Mouse (Mus musculus) gastrocnemius, adult 8-10 months (tissue): Measurements from ENCODE around the gene Atp5h. TPM values are rescaled to one million over a fixed set of nuclear protein-coding genes. Genes with fewer than 3 reads are reported as not detected.
A peak's percentile ranks its signal among the peaks of the same experiment; 100 is the strongest.
"Not testable (repeated sequence)": the region's sequence is repeated elsewhere in the genome, so short reads cannot be mapped to it uniquely, and the experiment has no call there.

Experiments
- DNase-seq, 2 experiments: peaks; one replicate each; pipeline ENCODE4 v3.0.0; 2022; ENCODE audit warnings: low spot score in 2 of 2
- total RNA-seq, 4 experiments: library from RNA; stranded (reverse); gene quantifications; 2 replicates each; pipeline ENCODE4 v1.2.4; 2022

Atp5h gene
- 100 to 1,000 TPM; 638 to 797 (median 746) TPM for total RNA-seq

DNA sequence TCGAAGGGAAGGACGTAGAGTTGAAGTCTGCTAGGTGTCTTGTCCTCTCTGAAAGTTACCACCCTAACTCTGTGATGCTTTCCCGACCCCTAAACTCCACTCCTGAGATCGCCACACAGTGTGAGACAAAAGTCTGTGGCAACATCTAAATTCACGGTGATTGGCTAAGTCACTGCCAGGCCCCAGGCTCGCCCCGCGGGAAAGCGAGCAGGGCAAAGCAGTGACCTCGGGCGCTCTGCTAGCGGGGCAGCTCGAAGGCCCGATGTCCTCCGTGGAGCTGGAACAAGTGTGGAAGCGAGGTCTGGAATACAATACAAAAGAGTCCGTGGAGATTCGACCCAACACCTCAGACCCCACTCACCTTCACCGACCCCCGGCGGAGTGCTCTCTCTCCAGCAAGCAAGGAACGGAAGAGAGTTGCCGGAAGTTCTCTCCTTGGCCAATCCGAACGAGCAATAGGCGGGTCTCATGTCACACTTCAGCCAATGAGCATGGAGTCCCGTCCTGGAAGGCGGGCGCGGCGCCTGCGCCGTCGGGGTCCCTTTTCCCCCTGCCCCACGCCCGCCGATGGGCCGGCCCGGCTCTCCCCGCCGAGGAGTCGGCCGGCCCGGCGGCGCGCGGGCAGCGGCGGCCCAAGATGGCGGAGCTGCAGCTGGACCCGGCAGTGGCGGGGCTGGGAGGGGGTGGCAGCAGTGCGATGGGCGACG, at the start of gene Atp5h, which contains the start of gene Kctd2:
TSS of gene Atp5h (minus strand) at position 432 of the 707 bp plus-strand sequence.
TSS of gene Kctd2 (plus strand) at position 598 of the 707 bp plus-strand sequence.
- DNase-seq, result peak; percentile 90 to 94

DNA sequence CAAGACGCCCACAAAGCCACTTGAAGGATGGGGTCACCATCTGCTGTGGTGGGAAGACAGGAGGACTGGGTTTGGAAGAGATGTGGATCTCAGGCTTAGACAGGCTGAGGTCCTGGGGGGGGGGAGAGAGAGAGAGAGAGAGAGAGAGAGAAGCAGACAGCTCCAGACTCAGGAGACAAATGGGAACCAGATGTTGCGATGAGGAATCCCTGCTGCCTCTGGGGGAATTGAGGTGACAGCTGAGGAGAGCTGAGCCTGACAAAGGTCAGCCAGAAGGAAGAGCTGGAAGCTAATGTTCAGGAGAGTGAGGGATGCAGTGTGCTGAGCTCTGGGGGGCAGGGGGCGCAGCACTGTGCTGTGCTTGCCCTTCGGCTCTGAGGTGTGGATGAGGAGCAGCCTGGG, 47.5 kb upstream of the Atp5h start:
- no peak for DNase-seq

DNA sequence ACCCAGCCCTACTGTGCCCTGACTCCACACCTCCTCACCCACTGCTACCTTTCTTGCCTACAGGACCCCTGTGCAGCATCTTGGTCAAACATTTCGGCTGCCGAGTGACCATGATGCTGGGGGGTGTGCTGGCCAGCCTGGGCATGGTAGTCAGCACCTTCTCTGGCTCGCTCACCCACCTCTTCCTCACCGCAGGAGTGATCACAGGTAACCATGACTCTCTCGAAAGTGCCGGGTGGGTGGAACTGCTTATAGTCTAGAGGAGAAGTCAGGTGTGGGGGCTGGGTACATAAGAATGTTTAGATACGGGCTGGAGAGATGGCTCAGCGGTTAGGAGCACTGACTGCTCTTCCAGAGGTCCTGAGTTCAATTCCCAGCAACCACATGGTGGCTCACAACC, 45.1 kb upstream of the Atp5h start:
- no peak for DNase-seq

DNA sequence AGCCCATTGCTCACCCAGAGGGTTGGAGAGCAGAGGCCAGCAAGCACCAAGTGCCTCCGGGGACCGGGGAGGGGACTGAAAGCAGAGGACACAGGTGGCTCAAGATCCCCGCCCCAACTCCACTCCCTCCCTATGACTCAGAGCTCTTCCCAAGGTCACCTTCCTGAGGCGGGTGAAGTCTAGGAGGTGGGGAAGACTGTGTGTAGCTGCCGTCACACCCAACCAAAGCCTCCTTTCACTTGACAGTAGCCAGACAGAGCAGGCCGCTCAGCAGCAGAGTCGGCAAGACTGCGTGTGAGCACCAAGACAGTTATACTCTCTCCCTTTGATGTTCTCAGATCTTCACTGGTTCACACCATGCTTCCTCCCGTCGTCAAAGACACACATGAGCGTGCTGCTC, 43.6 kb upstream of the Atp5h start:
- DNase-seq, result no peak

DNA sequence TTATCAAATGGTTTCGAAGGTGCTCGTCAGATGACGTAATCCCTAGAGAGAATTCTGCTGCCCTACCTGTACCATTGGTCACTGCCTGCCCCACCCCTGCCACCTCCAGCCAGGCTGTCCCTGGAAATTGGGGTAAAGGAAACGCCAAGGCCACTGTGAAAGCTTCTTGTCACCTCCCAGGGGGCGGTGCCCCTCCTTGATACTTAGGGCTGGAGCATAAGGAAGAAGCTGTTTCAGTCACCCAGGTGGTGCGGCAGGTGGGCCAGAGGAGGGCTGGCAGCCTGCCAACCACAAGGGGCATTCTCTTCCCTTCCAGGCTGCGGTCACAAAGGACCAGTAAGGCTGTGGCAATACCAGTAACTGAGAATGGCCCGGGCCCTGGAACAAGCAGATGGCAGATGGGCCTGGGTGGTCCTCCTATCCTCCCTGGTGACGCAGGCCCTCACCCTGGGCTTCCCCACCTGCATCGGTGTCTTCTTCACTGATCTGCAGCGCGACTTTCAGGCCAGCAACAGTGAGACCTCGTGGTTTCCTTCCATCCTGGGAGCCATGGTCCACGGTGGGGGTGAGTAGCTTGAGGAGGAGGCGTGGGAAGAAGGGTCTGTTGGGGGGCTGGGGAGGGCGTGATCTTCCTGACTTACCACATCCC, 42.6 kb upstream of the Atp5h start, which contains the start of gene Slc16a5:
TSS of gene Slc16a5 (plus strand) at position 232 of the 649 bp plus-strand sequence.
- DNase-seq, result no peak

DNA sequence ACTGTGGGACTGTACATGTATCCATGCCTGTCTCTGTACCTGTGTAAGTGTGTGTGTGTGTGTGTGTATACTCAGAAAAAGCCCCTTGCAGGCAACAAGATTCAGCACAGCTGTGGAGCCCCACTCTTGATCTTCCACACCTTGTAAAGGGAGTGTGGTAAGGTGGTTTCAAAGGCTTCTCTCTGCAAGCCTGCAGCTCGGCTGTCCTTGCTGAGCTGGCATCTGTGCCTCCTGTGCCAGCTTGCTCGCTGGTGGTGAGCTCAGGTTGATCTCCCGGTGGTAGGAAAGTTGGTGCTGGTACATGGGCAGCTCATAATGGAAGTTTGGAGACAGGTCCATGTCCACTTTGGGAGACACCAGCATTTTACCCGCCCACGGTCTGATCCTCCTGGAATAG, 42.1 kb upstream of the Atp5h start:
- no peak for DNase-seq

DNA sequence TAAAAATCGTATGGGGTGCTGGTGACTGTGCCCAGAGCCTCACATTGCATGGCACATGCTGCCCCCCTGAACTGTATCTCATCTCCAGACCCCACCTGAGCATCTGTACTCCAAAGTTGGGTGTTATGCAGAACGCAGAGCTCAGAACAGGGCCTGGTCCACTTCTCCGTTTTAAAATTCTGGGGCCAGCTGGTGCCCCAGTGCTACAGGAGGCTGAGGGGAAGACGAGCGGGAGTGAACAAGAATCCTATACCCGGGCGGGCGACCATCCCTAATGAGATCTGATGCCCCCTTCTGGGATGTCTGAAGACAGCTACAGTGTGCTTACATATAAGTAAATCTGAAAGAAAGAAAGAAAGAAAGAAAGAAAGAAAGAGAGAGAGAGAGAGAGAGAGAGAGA, 41.2 kb upstream of the Atp5h start:
- DNase-seq, result no peak

DNA sequence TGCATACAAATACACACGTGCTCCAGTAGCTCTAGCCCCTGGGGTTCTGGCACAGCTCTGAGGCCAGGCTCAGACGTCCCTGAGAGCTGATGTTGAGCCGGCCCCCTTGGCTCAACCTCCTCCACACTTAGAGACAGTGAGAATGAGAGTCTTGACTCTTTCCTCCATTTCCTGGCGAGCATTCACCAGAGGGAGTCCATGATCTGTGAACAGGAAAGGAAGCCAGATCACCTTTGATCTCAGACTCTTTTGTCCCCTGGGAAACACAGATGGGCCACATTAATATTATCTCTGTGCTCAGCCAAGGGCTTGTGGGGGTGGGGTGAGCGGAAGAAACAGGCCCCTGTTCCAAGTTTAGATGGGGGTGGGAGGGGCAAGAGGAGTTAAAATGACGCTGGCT, 37.6 kb upstream of the Atp5h start:
- DNase-seq, result no peak

DNA sequence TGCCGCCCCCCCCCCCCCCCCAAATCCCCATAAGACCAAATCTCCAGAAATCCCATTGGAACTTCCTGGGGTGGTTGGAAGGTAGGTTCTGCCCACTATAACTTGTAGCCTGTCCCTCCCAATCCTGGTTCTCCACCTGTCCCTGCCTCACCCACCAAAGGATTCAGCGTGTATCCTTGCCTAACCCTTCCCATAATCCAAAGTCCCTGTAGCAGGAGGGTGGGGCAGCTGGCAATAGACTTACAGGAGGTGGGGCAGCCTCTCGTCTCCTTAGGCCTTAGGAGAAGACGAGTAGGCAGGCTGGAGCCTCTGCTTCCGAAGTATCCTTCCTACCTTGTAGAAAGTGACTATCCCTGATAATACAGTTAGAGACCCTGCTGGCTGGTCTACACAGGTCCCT, 36.4 kb upstream of the Atp5h start:
- DNase-seq, result no peak

DNA sequence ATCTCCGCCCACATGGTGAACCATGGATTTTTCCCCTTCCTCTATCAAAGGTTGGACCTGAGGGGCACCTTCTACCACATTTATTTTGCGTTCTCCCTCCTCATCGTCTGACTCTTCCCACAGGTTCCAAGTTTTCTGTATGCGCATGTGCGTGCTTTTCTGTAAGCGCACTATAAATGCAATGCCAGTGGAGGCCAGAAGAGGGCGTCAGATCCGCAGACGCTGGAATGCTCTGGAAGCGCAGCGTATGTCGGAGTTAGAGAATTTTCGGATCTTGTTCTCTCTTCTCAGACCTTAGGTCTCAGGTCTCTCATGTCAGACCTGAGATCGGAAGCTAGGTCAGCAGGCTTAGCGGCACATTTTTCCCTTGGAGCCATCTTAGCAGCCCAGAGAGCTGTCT, 35.9 kb upstream of the Atp5h start:
- no peak for DNase-seq

DNA sequence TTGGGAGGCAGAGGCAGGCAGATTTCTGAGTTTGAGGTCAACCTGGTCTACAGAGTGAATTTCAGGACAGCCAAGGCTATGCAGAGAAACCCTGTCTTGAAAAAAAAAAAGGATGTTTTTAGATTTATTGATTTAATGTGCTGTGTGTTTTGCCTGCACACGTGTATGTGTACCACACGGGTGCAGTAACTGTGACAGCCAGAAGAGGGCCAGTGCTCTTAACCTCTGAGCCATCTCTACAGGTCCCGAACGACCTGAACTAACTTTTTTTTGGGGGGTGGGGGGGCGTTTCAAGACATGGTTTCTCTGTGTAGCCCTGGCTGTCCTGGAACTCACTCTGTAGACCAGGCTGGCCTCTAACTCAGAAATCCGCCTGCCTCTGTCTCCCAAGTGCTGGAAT, 35.1 kb upstream of the Atp5h start:
- not testable (repeated sequence) for DNase-seq

DNA sequence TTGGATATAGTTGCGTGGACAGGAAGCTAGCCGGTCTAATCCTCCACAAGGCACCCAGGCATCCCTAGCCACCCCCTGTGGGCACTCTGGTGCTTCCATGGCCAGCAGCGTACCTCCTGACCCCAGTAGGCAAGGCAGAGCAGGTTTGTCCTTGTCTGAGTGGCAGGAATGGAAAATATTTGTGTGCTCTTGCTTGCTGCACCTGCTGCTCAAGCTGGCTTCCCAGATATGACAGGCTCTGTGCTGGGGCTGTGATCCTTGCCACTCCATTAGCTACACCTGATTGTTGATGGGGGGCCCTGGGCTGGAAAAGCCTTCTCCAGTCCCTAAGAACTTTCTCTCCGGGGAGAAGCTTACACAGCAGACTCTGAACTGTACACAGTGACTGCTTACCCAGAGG, 33.5 kb upstream of the Atp5h start:
- DNase-seq, result no peak

DNA sequence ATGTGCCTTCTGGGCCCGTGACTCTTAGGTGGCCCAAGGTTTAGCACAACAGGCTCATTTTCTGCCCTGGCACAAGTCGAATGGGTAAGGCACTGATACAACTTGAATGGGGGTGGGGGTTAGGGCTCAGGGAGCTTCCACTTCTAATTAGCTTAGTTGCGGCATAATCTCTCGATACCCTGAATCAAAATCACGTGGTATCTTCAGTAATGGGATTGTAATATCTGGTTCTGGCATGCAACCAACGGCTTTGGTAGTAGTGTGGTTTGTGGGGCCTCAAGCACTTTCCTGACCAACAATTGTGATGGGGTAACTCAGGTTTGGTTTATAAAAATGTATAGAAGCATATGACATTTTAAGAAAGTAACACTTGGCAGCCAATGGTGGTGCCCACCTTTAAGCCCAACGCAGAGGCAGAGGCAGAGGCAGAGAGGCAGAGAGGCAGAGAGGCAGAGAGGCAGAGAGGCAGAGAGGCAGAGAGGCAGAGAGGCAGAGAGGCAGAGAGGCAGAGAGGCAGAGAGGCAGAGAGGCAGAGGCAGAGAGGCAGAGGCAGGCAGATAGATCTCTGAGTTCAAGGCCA, 32.6 kb upstream of the Atp5h start:
- no peak for DNase-seq

DNA sequence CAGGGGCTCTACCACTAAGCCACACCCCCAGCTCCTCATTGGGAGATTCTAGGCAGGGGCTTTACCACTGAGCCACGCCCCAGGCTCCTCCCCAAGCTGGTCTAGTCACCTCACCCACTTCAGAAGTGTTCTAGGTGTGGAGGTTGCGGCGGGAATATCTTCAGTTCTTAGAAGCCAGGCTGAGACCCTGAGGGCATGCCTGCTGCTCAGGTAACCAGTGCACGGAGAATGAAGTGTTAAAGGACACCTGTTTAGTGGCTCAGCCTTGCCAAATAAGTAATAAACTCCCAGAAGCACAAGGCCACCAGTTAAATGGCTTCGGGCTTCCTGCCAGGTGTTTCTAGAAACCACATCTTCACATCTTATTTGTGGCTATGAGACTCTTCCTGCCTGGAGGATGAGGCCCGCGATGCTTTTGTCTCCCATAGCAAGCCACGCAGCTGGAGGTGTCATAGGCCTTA, 32.0 kb upstream of the Atp5h start:
- no peak for DNase-seq

DNA sequence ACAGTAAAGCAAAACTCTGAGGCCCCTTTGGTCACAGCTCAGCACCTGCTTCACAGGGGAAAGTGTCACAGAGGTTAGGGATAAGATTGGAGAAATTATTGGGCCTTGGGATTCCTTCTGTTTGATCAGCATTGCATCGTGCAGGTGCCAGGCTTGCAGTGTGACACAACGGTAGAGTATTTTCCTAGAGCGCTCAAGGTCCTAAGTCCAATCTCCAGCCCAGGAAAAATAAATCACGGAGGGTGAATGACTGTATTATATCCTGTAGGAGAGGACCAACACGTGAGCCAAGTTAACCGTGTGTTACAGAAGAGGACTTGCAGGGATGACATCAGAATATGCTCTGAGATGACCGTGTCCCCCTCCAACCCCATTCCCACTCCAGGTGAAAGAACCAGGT, 30.4 kb upstream of the Atp5h start:
- DNase-seq, result no peak

DNA sequence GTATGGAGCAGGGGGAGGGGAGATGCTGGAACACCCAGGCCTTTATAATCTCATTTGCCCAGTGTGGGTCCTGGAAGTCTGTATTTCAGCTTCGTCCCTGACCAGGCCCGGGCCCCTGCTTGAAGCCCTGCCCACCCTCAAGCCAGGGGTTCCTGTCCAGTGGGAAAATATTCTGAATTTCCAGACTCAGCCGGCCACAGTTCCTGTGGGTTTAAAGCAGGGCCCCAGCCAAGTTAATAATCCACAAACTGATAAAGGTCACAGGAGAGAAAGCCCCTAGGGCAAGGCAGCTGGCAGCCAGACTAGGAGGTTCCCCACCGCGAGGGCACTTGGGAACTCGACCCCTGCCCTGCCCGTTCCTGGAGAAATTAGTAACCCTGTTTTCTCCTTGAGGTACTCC, 29.2 kb upstream of the Atp5h start:
- DNase-seq, result no peak

DNA sequence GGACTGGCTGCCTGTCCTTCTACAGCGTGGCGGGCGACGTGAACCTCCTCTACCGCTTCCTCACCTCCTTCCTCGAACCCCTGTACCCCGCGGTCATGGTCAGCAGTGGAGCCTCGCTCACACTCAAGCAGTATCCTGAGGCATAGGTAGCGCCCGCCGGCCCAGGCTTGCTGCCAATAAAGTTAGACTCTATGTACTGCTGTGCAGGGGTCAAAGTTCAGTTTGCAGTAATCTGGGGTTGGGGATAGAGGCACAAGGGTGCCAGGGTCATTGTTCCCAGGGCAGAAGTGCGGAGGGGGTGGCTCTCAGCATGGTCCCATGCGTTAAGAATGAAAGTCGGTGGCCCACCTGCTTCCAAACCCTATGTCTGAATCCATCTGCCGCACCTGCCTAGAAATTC, 28.3 kb upstream of the Atp5h start:
- no peak for DNase-seq

DNA sequence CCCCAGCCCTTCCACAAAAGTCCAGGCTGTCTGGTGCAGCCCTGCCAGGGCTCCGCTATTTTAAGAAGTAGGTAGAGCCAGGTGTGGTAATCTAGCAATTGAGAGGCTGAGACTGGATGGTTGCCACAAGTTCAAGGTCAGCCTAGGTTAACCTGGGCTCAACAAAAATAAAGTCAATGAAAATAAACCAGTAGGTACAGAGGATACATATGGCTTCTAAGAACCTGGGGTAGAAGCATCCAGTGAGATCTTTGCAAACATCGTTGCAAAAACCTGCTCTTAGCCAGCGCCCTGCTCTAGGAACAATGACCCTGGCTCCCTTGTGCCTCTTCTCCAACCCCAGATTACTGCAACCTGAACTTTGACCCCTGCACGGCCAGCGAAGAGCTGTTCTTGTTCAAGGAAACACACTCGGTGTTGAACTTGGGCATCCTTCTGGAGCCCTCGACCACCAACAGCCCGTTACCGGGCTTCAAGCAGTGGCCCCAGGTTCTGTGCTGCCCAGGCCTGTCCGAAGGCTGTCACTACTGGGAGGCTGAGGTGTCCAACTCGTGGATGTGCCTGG, 27.6 kb upstream of the Atp5h start:
- no peak for DNase-seq

DNA sequence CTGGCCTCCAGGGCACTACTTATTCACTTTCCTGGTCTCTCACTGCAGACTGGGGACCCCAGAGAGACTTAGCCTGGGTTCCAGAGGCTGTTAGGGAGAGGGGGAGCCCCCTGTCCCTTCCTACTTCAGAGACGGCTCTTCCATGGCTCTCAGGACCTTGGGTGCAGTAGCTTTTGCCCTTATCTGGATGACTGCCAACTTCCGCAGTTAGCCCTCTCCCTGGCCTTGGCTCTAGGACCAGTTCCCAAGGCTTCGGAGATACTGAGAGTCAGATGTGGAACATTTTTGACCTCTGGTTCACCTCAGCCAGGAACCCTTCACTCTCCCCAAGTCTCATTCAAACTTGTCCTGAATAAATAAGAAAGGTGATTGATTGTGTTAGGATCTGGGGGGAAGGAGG, 27.1 kb upstream of the Atp5h start:
- DNase-seq, result no peak

DNA sequence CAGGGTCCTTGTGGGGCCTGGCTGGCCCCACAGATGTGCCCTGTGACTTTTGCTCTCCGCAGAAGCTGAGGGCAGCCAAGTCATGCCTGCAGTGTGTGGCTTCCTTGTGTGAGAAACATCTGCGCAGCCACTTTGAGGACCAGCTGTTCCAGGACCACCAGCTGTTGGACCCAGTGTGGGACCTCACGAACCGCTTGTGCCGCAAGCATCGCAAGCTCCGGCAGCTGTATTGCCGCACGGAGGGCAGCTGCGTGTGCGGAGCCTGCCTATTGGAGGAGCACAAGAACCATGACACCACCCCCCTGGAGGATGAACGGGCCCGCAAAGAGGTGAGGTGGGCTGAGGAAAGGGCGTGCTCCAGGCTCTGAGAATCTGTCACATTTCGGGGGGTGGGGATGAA, 21.7 kb upstream of the Atp5h start:
- no peak for DNase-seq

DNA sequence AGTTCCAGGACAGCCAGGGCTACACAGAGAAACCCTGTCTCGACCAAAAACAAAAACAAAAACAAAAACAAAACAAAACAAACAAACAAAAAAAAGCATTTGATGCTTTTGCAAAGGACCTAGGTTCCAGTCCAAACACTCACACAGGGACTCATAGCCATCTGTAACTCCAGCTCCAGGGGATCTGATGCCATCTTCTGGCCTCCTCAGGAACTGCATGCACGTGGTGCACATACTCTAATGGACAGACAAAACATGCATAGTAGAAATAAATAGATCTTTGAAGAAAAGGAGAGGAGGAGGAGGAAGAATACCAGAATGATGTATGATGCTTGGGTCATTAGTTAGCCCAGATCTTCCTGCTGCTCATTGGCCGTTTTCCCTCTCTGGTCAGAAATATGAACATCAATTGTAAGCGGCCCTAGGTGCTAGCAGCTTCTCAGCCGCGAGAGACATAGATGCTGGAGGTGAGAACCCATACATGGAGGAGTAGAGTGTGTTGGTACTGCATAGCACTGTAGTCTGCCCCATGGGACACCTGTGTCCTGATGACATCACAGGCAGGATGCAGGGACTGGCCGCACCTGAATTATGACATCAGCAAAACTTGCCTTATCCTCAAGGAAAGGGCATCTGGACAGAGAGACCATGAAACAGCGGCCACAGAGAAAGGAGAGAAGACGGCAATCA, 20.3 kb upstream of the Atp5h start, which contains the start of gene Trim80:
TSS of gene Trim80 (plus strand) at position 640 of the 690 bp plus-strand sequence.
- DNase-seq, result no peak

DNA sequence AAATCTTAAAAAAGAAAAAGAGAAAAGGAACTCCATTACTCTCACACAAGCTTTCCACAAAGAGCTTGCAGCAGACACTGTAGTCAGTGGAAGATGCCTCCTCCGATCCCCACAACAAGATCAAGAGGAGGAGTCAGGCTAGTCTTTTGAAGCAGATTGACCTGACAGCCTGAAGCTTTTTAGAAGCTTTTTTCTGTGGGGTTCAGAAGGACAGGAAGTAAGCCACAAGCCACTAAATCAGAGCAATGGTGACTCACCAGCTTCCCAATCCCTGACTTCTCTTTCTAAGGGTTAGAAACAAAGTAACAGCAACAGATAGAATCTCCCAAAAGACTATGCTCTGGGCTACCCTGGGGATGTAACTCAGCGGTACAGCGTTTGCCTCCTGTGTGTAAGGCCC, 19.6 kb upstream of the Atp5h start:
- no peak for DNase-seq
